Mouse (Mus musculus) lung, postnatal 10 days (tissue): ENCODE data around the gene Anxa11.
"Not testable (repeated sequence)": the region's sequence is repeated elsewhere in the genome, so short reads cannot be mapped to it uniquely, and the experiment has no call there.

ENCODE experiments used
- DNase-seq: peaks from one replicate; pipeline ENCODE4 v3.0.0; 2021

Gene Anxa11

GRCm38 (mm10) chr14:25872461-25873415 lies 30.8 kb downstream of the Anxa11 start:
- DNase-seq = peak; percentile 75

GRCm38 (mm10) chr14:25876640-25877039 lies 34.7 kb downstream of the Anxa11 start:
- DNase-seq = not testable (repeated sequence)

GRCm38 (mm10) chr14:25881769-25882168 lies 39.8 kb downstream of the Anxa11 start:
- not testable (repeated sequence) for DNase-seq

- DNase-seq = not testable (repeated sequence)
These were observed 43.9 kb downstream of the Anxa11 start for GRCm38 (mm10) chr14:25885886-25886285.

- DNase-seq = not testable (repeated sequence)
These were observed 52.6 kb downstream of the Anxa11 start for GRCm38 (mm10) chr14:25894566-25894965.

GRCm38 (mm10) chr14:25895686-25896085 lies 53.7 kb downstream of the Anxa11 start:
- not testable (repeated sequence) for DNase-seq

GRCm38 (mm10) chr14:25903000-25903399 lies 61.0 kb downstream of the Anxa11 start, which contains the start of gene Plac9a:
TSS of gene Plac9a (minus strand) at chr14:25903100.
- DNase-seq = not testable (repeated sequence)

GRCm38 (mm10) chr14:25905243-25905642 lies 63.3 kb downstream of the Anxa11 start:
- not testable (repeated sequence) for DNase-seq

- DNase-seq = not testable (repeated sequence)
These were observed 65.3 kb downstream of the Anxa11 start for GRCm38 (mm10) chr14:25907272-25907671.

GRCm38 (mm10) chr14:25908976-25909375 lies 67.0 kb downstream of the Anxa11 start:
- not testable (repeated sequence) for DNase-seq

- not testable (repeated sequence) for DNase-seq
These were observed 76.6 kb downstream of the Anxa11 start for GRCm38 (mm10) chr14:25918427-25919170.

- DNase-seq = not testable (repeated sequence)
These were observed 85.0 kb downstream of the Anxa11 start for GRCm38 (mm10) chr14:25926814-25927561.

- not testable (repeated sequence) for DNase-seq
These were observed 85.6 kb downstream of the Anxa11 start, which contains the start of gene Tmem254a for GRCm38 (mm10) chr14:25927562-25927881. TSS of gene Tmem254a (minus strand) at chr14:25927672.
